Mouse (Mus musculus) heart, postnatal 0 days (tissue): ENCODE measurements at regions not wholly inside any gene's neighbourhood (a gene's known extent, or its start where the extent isn't known, plus 50 kb on each side); places are given as distances from the start of the nearest gene placed in this dataset.

Source experiments
- CTCF ChIP-seq: IDR thresholded peaks from 2 replicates; pipeline ENCODE4 v1.5.1; 2016; ENCODE audit warnings: antibody characterized with exemption, control low read depth, low read depth
- EP300 ChIP-seq: IDR thresholded peaks from 2 replicates; pipeline ENCODE4 v1.6.1; 2016; ENCODE audit warnings: antibody characterized with exemption, low read depth

DNA sequence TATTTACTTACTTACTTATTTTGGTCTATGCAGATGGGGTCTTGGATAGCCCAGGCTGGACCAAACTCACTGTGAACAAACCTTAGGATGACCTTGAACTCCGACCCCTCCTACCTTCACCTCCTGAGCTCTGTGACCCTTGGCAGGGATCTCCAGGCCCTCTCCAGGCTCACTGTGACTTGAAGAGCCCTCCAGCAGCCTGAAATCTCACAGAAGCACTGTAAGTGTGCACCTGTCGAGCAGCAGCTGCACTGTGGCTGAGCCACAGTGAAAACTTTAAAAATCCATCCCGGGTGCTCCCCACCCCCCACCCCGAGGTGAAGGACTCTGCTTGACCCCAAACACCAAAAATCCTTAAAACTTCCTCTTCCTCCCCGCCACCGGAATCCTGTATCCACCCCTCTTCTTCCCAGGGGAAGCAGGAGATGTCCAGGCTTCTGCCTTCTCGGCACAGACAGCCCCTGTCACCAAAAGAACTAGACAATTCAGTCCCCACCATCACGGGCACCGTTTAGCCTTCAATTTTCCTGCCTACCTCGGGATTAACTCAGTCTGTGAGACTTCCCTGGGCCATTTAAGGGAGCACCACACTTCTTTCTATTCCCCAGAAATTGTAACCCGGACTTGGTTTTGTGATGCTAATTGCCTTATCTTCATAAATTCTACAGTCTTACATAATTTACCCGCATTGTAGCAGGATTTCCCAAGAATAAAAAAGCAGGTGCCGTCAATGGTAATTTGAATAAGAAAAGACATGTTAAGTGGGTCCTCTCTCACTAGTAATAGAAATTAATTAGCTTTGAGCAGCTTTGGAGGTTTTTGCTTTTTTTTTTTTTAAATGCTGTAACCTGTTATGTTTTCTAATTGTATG lies 250.7 kb downstream of the 3100002H09Rik start:
- TF ChIP-seq CTCF (no peak), EP300 (no peak)
